Mouse (Mus musculus) granulocyte monocyte progenitor cell, adult 5-6 weeks (primary cell): ENCODE results near the gene Cad. TPM values are rescaled to one million over a fixed set of nuclear protein-coding genes. Genes with fewer than 3 reads are reported as not detected.
A peak's percentile ranks its signal among the peaks of the same experiment; 100 is the strongest.

ENCODE experiments used
- ATAC-seq: replicated peaks from 2 replicates; pipeline ENCODE4 v1.8.0; 2016; ENCODE audit warnings: mild to moderate bottlenecking, moderate TSS enrichment, inconsistent platforms; ENCODE audit not compliant: poor library complexity, severe bottlenecking
- total RNA-seq, 2 experiments: library from RNA; stranded (forward) in 1 of 2; stranded (reverse) in 1 of 2; fragments of 200-712, 200-1000 nt in 1 of 2; fragments of >200 nt in 1 of 2; fragmentation: Nextera tagmentation in 1 of 2; gene quantifications; 2 replicates each; pipeline ENCODE4 v1.2.3; 2014 to 2017

Cad gene
- total RNA-seq, 2 experiments from 2014 or later = 39.5 to 57.4 TPM

DNA sequence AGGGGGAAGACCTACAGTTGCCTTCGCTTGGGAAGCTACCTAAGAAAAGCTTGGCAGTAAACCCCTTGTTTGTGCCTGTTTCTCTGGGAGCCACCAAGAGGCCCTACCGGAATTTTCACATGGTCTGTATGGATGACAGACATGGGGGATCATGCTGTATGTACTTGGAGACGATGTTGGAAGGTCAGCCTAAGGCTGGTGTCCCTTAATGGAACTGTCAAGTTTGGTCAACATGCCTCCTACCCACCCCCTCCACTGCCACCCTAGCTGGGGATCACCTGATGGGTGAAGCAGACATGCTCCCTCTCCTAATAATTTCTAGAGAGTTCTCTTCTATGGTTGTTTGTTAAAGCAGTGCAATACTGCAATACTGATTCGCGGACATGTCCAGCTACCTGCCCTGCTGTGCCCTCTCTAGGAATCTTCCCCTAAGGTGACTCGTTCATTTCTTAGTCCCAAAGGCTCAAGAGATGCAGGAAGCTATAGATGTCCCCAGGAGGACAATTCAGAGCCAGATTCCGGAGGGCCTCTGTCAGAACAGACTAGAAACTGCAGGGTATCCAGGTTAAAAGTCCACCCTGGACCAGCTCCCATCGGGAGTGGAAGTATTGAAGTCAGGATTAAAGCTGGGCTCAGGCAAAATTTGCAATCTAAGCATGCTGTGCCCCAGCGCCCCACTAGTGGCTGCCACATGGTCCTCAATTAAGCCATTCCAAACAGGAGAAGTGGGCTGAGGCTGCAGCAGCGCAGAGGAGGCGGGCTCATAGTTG, 41.3 kb downstream of the Cad start:
- ATAC-seq = no peak

- peak; percentile 55 for ATAC-seq
Measured at GRCm38 (mm10) chr5:31105814-31106335, 51.3 kb downstream of the Cad start, which contains the start of gene Dnajc5g. Gene Dnajc5g (plus strand): TSS chr5:31106285.

GRCm38 (mm10) chr5:31108000-31108490, 53.5 kb downstream of the Cad start, which contains the start of gene Slc30a3:
Gene Slc30a3 (minus strand): TSS chr5:31108237.
- no peak for ATAC-seq

DNA sequence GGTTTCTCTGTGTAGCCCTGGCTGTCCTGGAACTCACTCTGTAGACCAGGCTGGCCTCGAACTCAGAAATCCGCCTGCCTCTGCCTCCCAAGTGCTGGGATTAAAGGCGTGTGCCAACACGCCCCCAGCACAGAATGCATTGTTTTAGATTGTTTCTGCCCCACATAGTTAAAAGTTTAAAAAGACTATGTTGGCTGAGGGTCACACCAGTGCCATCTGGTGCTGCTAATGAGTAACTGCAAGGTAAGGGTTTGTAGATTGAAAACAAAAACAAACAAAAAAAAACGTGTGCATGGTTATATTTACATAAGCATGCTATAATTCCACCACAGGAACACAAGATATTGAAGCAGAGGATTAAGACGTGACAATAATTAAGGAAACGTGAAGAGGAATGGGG, 56.2 kb downstream of the Cad start:
- ATAC-seq = no peak

DNA sequence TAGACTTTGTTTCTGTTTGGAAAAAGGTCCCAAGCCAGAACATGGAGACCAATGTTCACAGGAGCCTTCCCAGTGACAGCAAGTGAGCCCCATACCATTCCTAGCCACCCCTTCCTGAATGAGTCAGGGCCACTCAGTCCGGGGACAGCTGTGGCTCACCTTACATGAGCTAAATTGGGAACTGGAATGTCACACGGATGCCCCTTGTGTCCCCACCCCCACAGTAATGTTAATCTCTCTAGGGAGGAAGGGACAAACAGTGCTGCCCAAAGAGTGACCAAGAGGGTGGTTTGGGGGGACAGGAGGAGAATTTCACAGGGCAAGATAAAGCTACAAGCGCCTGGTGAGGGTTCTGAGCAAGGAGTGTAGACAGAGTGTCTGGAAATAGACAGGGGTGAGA, 61.8 kb downstream of the Cad start, which contains the start of gene Trim54:
TSS of gene Trim54 (plus strand) at position 359 of the 400 bp plus-strand sequence.
- no peak for ATAC-seq

DNA sequence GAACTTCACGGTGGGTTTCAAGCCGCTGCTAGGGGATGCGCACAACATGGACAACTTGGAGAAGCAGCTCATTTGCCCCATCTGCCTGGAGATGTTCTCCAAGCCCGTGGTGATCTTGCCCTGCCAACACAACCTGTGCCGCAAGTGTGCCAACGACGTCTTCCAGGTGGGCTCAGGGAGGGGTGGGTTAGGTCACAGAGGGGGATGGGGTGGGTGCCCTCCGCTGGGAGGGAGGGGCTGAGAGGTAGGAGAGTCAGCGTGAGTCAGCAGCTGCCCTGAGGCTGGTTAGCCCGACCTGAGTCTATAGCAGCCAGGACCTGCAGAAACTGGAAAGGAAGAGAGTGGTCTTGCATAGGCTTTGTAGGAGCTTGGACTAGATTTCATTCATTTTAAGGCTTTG, 62.3 kb downstream of the Cad start:
- no peak for ATAC-seq

DNA sequence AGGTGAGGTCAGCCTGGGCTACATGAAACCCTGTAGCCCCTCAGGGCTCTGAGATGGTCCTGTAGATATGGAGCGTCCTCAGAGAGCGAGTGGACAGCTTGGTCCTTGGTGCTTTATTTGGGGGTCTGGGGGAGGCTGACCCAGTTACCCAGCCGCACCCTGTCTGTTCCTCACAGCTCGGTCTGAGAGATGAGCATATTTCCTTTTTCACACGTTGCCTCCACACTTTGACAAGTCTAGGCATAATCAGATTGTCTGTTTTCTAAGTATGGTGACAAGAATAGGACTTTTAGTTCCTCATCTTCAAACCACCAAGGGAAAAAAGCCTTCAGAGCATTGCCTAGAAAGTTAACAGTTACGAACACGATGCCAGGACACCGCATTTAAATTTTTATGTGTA, 66.5 kb downstream of the Cad start:
- ATAC-seq = no peak

DNA sequence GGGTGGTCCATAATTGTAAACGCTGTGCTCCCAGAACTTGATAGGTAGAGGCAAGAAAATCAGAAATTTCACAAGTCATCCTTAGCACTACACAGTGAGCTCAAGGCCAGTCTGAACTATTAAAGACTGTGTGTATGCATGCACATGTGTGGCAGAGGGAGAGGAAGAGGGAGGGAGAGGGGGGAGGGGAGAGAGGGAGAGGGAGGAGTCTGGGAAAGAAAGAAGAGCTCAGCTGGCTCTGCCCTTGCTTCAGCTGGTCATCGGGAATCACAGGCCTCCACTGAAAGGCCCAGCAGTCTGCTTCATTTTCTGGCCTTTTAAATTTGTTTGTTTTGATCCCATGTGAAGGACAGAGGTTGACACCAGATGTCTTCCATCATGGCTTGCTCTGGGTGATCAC, 68.9 kb downstream of the Cad start:
- no peak for ATAC-seq

GRCm38 (mm10) chr5:31126050-31126449, 71.5 kb downstream of the Cad start:
- no peak for ATAC-seq

Other genes with a start within 250 kb of the Cad start
- gene Mapre3, start 240.1 kb upstream of the Cad start, total RNA-seq (2014; fragmentation: Nextera tagmentation) = not detected in 2 replicates
- gene Mapre3, start 240.1 kb upstream of the Cad start, total RNA-seq (2017) = not detected in 2 replicates
- 40.7 and 48.5 TPM in 2 replicates for gene Tmem214, start 186.8 kb upstream of the Cad start, total RNA-seq (2014; fragmentation: Nextera tagmentation)
- gene Tmem214, start 186.8 kb upstream of the Cad start, total RNA-seq (2017) = 21.5 and 24.9 TPM in 2 replicates
- 8.9 and 27.6 TPM in 2 replicates for gene Agbl5, start 166.1 kb upstream of the Cad start, total RNA-seq (2014; fragmentation: Nextera tagmentation)
- 7.7 and 12.5 TPM in 2 replicates for gene Agbl5, start 166.1 kb upstream of the Cad start, total RNA-seq (2017)
- gene Ost4, start 147.0 kb upstream of the Cad start, total RNA-seq (2014; fragmentation: Nextera tagmentation) = 361 and 454 TPM in 2 replicates
- 300 and 325 TPM in 2 replicates for gene Ost4, start 147.0 kb upstream of the Cad start, total RNA-seq (2017)
- 78.8 and 147 TPM in 2 replicates for gene Emilin1, start 141.4 kb upstream of the Cad start, total RNA-seq (2014; fragmentation: Nextera tagmentation)
- 124 and 152 TPM in 2 replicates for gene Emilin1, start 141.4 kb upstream of the Cad start, total RNA-seq (2017)
- 84.7 and 111 TPM in 2 replicates for gene Khk, start 133.3 kb upstream of the Cad start, total RNA-seq (2014; fragmentation: Nextera tagmentation)
- 66.4 and 80.2 TPM in 2 replicates for gene Khk, start 133.3 kb upstream of the Cad start, total RNA-seq (2017)
- not detected in 2 replicates for gene Cgref1, start 109.2 kb upstream of the Cad start, total RNA-seq (2014; fragmentation: Nextera tagmentation)
- 0.62 TPM in 1 of 2 replicates, not detected in the other for gene Cgref1, start 109.2 kb upstream of the Cad start, total RNA-seq (2017)
- 103 and 127 TPM in 2 replicates for gene Preb, start 94.4 kb upstream of the Cad start, total RNA-seq (2014; fragmentation: Nextera tagmentation)
- gene Preb, start 94.4 kb upstream of the Cad start, total RNA-seq (2017) = 42.7 and 67.9 TPM in 2 replicates
- not detected in 2 replicates for gene Tcf23, start 86.1 kb upstream of the Cad start, total RNA-seq (2014; fragmentation: Nextera tagmentation)
- not detected in 2 replicates for gene Tcf23, start 86.1 kb upstream of the Cad start, total RNA-seq (2017)
- 42.7 and 79.1 TPM in 2 replicates for gene Atraid, start 6.5 kb upstream of the Cad start, total RNA-seq (2014; fragmentation: Nextera tagmentation)
- gene Atraid, start 6.5 kb upstream of the Cad start, total RNA-seq (2017) = 44.7 and 59.4 TPM in 2 replicates
- gene Slc5a6, start 5.9 kb upstream of the Cad start, total RNA-seq (2014; fragmentation: Nextera tagmentation) = 7.2 and 7.9 TPM in 2 replicates
- gene Slc5a6, start 5.9 kb upstream of the Cad start, total RNA-seq (2017) = 5.8 and 8.8 TPM in 2 replicates
- not detected in 2 replicates for gene Dnajc5g, start 51.5 kb downstream of the Cad start, total RNA-seq (2014; fragmentation: Nextera tagmentation)
- not detected in 2 replicates for gene Dnajc5g, start 51.5 kb downstream of the Cad start, total RNA-seq (2017)
- gene Slc30a3, start 53.5 kb downstream of the Cad start, total RNA-seq (2014; fragmentation: Nextera tagmentation) = not detected in 2 replicates
- not detected in 2 replicates for gene Slc30a3, start 53.5 kb downstream of the Cad start, total RNA-seq (2017)
- gene Trim54, start 61.9 kb downstream of the Cad start, total RNA-seq (2014; fragmentation: Nextera tagmentation) = not detected in 2 replicates
- gene Trim54, start 61.9 kb downstream of the Cad start, total RNA-seq (2017) = not detected in 2 replicates
- gene Ucn, start 84.0 kb downstream of the Cad start, total RNA-seq (2014; fragmentation: Nextera tagmentation) = not detected in 2 replicates
- gene Ucn, start 84.0 kb downstream of the Cad start, total RNA-seq (2017) = not detected in 2 replicates
- 19.6 and 42.3 TPM in 2 replicates for gene Mpv17, start 99.5 kb downstream of the Cad start, total RNA-seq (2014; fragmentation: Nextera tagmentation)
- 20.9 and 32.9 TPM in 2 replicates for gene Mpv17, start 99.5 kb downstream of the Cad start, total RNA-seq (2017)
- gene Gm29609, start 125.1 kb downstream of the Cad start, total RNA-seq (2014; fragmentation: Nextera tagmentation) = 1.5 and 6.6 TPM in 2 replicates
- 0.36 TPM in 1 of 2 replicates, not detected in the other for gene Gm29609, start 125.1 kb downstream of the Cad start, total RNA-seq (2017)
- 94.6 and 100 TPM in 2 replicates for gene Gtf3c2, start 125.4 kb downstream of the Cad start, total RNA-seq (2014; fragmentation: Nextera tagmentation)
- gene Gtf3c2, start 125.4 kb downstream of the Cad start, total RNA-seq (2017) = 52.0 and 59.8 TPM in 2 replicates
- 53.3 and 65.5 TPM in 2 replicates for gene Snx17, start 138.4 kb downstream of the Cad start, total RNA-seq (2014; fragmentation: Nextera tagmentation)
- 36.5 and 58.9 TPM in 2 replicates for gene Snx17, start 138.4 kb downstream of the Cad start, total RNA-seq (2017)
- gene Eif2b4, start 138.7 kb downstream of the Cad start, total RNA-seq (2014; fragmentation: Nextera tagmentation) = 68.3 and 91.6 TPM in 2 replicates
- 50.0 and 65.6 TPM in 2 replicates for gene Eif2b4, start 138.7 kb downstream of the Cad start, total RNA-seq (2017)
- 10.6 and 15.4 TPM in 2 replicates for gene Zfp513, start 147.5 kb downstream of the Cad start, total RNA-seq (2014; fragmentation: Nextera tagmentation)
- gene Zfp513, start 147.5 kb downstream of the Cad start, total RNA-seq (2017) = 5.9 and 6.9 TPM in 2 replicates
- gene Ppm1g, start 165.9 kb downstream of the Cad start, total RNA-seq (2014; fragmentation: Nextera tagmentation) = 155 and 167 TPM in 2 replicates
- gene Ppm1g, start 165.9 kb downstream of the Cad start, total RNA-seq (2017) = 175 and 201 TPM in 2 replicates
- gene Nrbp1, start 186.1 kb downstream of the Cad start, total RNA-seq (2014; fragmentation: Nextera tagmentation) = 65.6 and 75.4 TPM in 2 replicates
- gene Nrbp1, start 186.1 kb downstream of the Cad start, total RNA-seq (2017) = 79.2 and 99.5 TPM in 2 replicates
- gene Gm9970, start 186.5 kb downstream of the Cad start, total RNA-seq (2014; fragmentation: Nextera tagmentation) = not detected in 2 replicates
- gene Gm9970, start 186.5 kb downstream of the Cad start, total RNA-seq (2017) = not detected in 2 replicates
- gene Krtcap3, start 196.9 kb downstream of the Cad start, total RNA-seq (2014; fragmentation: Nextera tagmentation) = 1.6 and 19.8 TPM in 2 replicates
- gene Krtcap3, start 196.9 kb downstream of the Cad start, total RNA-seq (2017) = 1.6 and 4.7 TPM in 2 replicates
- 16.5 and 29.2 TPM in 2 replicates for gene Ift172, start 236.3 kb downstream of the Cad start, total RNA-seq (2014; fragmentation: Nextera tagmentation)
- 12.7 and 44.9 TPM in 2 replicates for gene Ift172, start 236.3 kb downstream of the Cad start, total RNA-seq (2017)
- not detected in 2 replicates for gene Fndc4, start 241.3 kb downstream of the Cad start, total RNA-seq (2014; fragmentation: Nextera tagmentation)
- not detected in 2 replicates for gene Fndc4, start 241.3 kb downstream of the Cad start, total RNA-seq (2017)
- gene Gckr, start 242.7 kb downstream of the Cad start, total RNA-seq (2014; fragmentation: Nextera tagmentation) = not detected in 2 replicates
- gene Gckr, start 242.7 kb downstream of the Cad start, total RNA-seq (2017) = not detected in 2 replicates